Mouse (Mus musculus) heart, postnatal 0 days (tissue): ENCODE data around the gene Phc3. TPM values are rescaled to one million over a fixed set of nuclear protein-coding genes. Genes with fewer than 3 reads are reported as not detected.
A peak's percentile ranks its signal among the peaks of the same experiment; 100 is the strongest.

Source experiments
- ATAC-seq: fragments of 200-750 bp; cut with Nextera tagmentation; 2 replicates; pipeline ENCODE4 v1.8.0; 2017; ENCODE audit warnings: low read depth, moderate number of reproducible peaks, moderate library complexity; ENCODE audit not compliant: insufficient read depth
- DNase-seq: peaks from one replicate; pipeline ENCODE4 v3.0.0-alpha.2; 2016; ENCODE audit warnings: low spot score
- H3K27ac ChIP-seq: fragments of 300-500 bp; sonication (generic); 2 replicates; pipeline ENCODE4 v1.5.1; 2014; ENCODE audit warnings: low read depth, mild to moderate bottlenecking
- H3K27me3 ChIP-seq: fragments of 300-500 bp; sonication (generic); 2 replicates; pipeline ENCODE4 v1.6.1; 2014; ENCODE audit warnings: low read length, mixed read lengths; ENCODE audit not compliant: control insufficient read depth, insufficient read depth
- H3K36me3 ChIP-seq: fragments of 300-500 bp; sonication (generic); replicated peaks from 2 replicates; pipeline ENCODE4 v1.6.1; 2014; ENCODE audit warnings: low read length, mixed read lengths; ENCODE audit not compliant: control insufficient read depth, insufficient read depth
- H3K4me1 ChIP-seq: fragments of 300-500 bp; sonication (generic); 2 replicates; pipeline ENCODE4 v1.6.1; 2014; ENCODE audit warnings: antibody characterized with exemption; ENCODE audit not compliant: control insufficient read depth, insufficient read depth
- H3K4me2 ChIP-seq: fragments of 300-500 bp; sonication (generic); 2 replicates; pipeline ENCODE4 v1.6.1; 2014; ENCODE audit warnings: low read depth, mild to moderate bottlenecking, low read length, moderate library complexity
- H3K4me3 ChIP-seq: fragments of 300-500 bp; sonication (generic); 2 replicates; pipeline ENCODE4 v1.5.1; 2014; ENCODE audit warnings: low read depth, low read length
- H3K9ac ChIP-seq: fragments of 300-500 bp; sonication (generic); replicated peaks from 2 replicates; pipeline ENCODE4 v1.6.1; 2014; ENCODE audit warnings: low read depth, low read length, mixed read lengths
- H3K9me3 ChIP-seq: fragments of 300-500 bp; sonication (generic); replicated peaks from 2 replicates; pipeline ENCODE4 v1.6.1; 2016; ENCODE audit warnings: low read length; ENCODE audit not compliant: control insufficient read depth
- CTCF ChIP-seq: IDR thresholded peaks from 2 replicates; pipeline ENCODE4 v1.5.1; 2016; ENCODE audit warnings: antibody characterized with exemption, control low read depth, low read depth
- EP300 ChIP-seq: IDR thresholded peaks from 2 replicates; pipeline ENCODE4 v1.6.1; 2016; ENCODE audit warnings: antibody characterized with exemption, low read depth
- WGBS: fragments of 180-500 bp; shearing (Covaris S2); extraction: QIAGEN DNeasy Blood & Tissue Kit; methylation state at CpG from one replicate; pipeline ENCODE4 v1.1.7; 2014; 5-methylcytosine and 5-hydroxymethylcytosine counted together
- polyA plus RNA-seq: library from polyadenylated mRNA; unstranded; fragments of >200 nt; fragmentation: Nextera tagmentation; extraction: Ambion mirVana; gene quantifications from 2 replicates; pipeline ENCODE4 v1.2.1, GENCODE M21; 2015
- total RNA-seq: library from RNA; depleted of rRNA; stranded (reverse); fragments of >200 nt; gene quantifications from 2 replicates; pipeline ENCODE4 v1.2.3, GENCODE M21; 2014; ENCODE audit warnings: low replicate concordance

Gene Phc3
- total and polyA plus RNA-seq, 2 experiments from 2014 or later = 3.3 to 10.3 TPM

- Histone ChIP-seq H3K4me2 (peak overlapping the region; percentile 73), H3K9me3 (no peaks in the 10 kb centered on the region), H3K9ac (peak overlapping the region; percentile 68), H3K4me3 (peak overlapping the region; percentile 81), H3K36me3 (no peaks in the 10 kb centered on the region), H3K27ac (peak overlapping the region; percentile 87), H3K4me1 (peaks cover 18% of the 10 kb centered on the region; the same call in 1 of the 2 replicates), H3K27me3 (no peaks in the 10 kb centered on the region)
- WGBS = 1% methylated on average over 47 of the region's 49 CpGs
- ATAC-seq (peak; percentile 54), DNase-seq (peak; percentile 47)
- TF ChIP-seq CTCF (no peak), EP300 (no peak)
Measured at GRCm38 (mm10) chr3:30995899-30996687, 26.9 kb upstream of the Phc3 start.

DNA sequence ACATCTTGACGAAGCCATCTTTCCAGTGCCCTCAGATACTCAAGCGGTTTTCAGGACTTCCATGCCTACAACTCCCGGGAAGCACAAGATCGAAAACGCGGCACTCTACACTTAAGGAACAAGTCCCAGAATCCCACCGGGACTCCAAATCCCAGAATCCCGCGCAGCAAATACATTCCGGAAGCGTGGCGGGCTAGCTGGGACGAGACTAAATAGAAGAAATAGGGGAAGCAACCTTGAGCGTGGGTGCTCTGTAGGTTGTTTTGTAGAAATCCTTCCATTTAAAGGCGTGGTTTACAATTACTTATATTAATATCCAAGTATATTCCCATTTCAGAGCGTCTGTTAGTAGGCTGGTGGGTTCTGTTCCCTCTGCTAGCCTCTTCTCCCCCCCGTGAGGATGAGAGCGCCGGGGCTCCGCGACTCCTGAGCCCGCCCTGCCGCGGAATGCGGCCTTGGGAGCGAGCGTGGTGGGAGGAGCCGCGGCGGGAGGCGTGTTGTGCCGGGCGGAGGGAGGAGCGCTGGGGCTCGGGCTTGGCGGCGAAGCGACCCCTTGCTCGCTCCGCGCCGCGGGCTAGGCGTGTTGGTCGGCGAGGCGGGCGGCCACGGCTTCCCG lies 26.2 kb upstream of the Phc3 start, which contains the start of gene Prkci:
Prkci (plus strand) TSS at position 465 of the 616 bp plus-strand sequence.
- TF ChIP-seq CTCF (no peak), EP300 (peak; percentile 75; the same call in 1 of the 2 replicates)
- WGBS = under 1% methylated on average over 49 of the region's 50 CpGs

DNA sequence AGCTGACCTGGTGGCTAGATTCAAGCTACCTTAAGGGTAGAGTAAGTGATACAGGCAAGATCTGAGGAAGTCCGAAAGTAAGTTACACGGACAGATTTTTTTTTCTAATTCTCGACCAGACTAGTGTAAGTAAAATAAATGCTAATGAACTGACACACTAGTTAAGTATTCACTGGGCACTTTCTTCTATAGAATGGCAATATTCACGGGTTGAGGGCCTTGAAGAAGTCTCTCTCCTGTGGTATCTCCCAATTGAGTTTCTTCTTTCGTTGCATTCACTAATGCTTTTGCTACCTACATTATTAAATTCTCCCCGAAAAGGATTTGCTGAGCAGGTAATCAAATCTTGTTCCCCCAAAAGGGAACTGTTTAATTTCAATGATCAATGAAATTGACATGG lies 25.6 kb upstream of the Phc3 start:
- ATAC-seq (no peak), DNase-seq (no peak)
- Histone ChIP-seq H3K4me2 (peak overlapping the region; percentile 73), H3K4me3 (peak overlapping the region; percentile 81), H3K9me3 (no peaks in the 10 kb centered on the region), H3K9ac (peak overlapping the region; percentile 68; the same call in 1 of the 2 replicates), H3K27me3 (no peaks in the 10 kb centered on the region), H3K27ac (peak overlapping the region; percentile 87), H3K4me1 (peaks cover 17% of the 10 kb centered on the region; the same call in 1 of the 2 replicates), H3K36me3 (no peaks in the 10 kb centered on the region)
- 20% methylated on average over 6 of the region's 6 CpGs for WGBS
- TF ChIP-seq EP300 (no peak), CTCF (no peak)

More for the DNA sequence above, 26.2 kb upstream of the Phc3 start, which contains the start of gene Prkci:
- Histone ChIP-seq H3K9ac (peak within 1 kb of the TSS; percentile 68), H3K4me2 (peak within 1 kb of the TSS; percentile 73), H3K4me1 (peaks cover 18% of the 10 kb centered on the region; the same call in 1 of the 2 replicates), H3K36me3 (no peaks in the 10 kb centered on the region), H3K9me3 (no peaks in the 10 kb centered on the region), H3K27me3 (no peaks in the 10 kb centered on the region), H3K27ac (peak within 1 kb of the TSS; percentile 87), H3K4me3 (peak within 1 kb of the TSS; percentile 81)
- DNase-seq (peak; percentile 94), ATAC-seq (peak; percentile 98)

DNA sequence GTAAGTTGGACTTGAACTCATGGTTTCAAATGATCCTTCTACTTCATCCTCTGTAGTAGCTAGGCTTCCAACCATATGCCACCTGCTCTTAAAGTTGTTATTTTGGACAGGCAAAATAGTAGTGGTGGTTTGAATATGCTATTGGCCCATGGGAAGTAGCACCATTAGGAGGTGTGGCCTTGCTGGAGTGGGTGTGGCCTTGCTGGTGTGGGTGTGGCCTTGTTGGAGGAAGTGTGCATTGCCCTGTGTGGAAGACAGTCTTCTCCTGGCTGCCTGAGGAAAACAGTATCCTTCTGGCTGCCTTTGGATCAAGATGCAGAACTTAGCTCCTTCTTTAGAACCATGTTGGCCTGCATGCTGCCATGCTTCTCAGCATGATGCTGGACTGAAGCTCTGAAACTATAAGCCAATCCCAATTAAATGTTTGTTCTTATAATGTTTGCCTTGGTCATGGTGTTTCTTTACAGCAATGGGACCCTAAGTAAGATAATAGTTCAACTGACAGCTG lies 23.9 kb upstream of the Phc3 start:
- no peak for ATAC-seq
- Histone ChIP-seq H3K27me3 (no peaks in the 10 kb centered on the region), H3K36me3 (no peaks in the 10 kb centered on the region), H3K9ac (no peak overlapping the region), H3K27ac (no peak overlapping the region), H3K4me1 (peaks cover 13% of the 10 kb centered on the region), H3K4me3 (no peak overlapping the region), H3K4me2 (no peak overlapping the region), H3K9me3 (no peaks in the 10 kb centered on the region)
- no peak for TF ChIP-seq EP300
- DNase-seq = no peak

DNA sequence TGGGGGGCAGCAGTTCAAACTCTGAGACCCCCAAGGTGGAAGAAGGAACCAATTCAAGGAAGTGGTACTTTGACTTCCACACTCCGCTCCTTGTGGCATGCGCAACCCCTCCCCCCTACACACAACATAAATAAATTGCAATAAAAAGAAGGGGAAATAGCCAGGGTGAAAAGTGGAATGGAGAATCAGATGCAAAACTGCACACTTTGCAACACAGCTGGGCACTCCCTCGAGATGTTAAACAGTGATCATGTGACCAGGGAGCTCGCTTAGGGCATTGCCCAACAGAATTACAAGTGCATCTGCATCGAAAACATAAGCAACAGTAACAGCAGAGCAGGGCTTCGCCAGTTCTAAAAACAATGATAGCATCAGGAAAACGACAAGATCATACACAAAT lies 22.9 kb upstream of the Phc3 start:
- Histone ChIP-seq H3K36me3 (no peaks in the 10 kb centered on the region), H3K27me3 (no peaks in the 10 kb centered on the region), H3K9me3 (no peaks in the 10 kb centered on the region), H3K27ac (no peak overlapping the region), H3K4me2 (no peak overlapping the region), H3K4me3 (no peak overlapping the region), H3K4me1 (peaks cover 14% of the 10 kb centered on the region), H3K9ac (no peak overlapping the region)
- 74% methylated on average over 7 of the region's 7 CpGs for WGBS
- TF ChIP-seq CTCF = no peak
- no peak for TF ChIP-seq EP300
- no peak for ATAC-seq
- DNase-seq = no peak
